Mouse (Mus musculus): ENCODE results near the gene Lgr6. TPM values are rescaled to one million over a fixed set of nuclear protein-coding genes. Genes with fewer than 3 reads are reported as not detected.

Lgr6 gene
- polyA plus RNA-seq, 1 experiment from 2014 or later: 1.8 TPM

DNA sequence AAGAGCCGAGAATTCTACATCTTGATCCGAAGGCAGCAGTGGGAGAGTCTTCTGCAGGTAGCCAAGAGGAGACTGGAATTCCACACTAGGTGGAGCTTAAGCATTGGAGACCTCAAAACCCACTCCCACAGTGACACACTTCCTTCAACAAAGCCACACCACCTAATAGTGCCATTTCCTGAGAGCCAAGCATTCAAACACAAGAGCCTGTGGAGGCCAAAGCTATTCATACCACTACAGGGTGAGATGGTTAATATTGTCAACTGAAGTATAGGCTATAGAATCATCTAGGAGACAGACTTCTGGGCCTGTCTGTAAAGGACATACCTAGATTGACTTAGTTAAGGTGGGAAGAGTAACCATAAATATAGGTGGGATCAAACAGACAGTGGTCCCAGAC lies 139.6 kb downstream of the Lgr6 start:
- H3K4me2 ChIP-seq (replicated peaks; ENCODE audit: low read depth, low read length): no peak overlapping the region
- peaks cover 7% of the 10 kb centered on the region; the same call in 1 of the 2 replicates for H3K4me1 ChIP-seq (ENCODE audit: control insufficient read depth, insufficient read depth, low read length)
- H3K27me3 ChIP-seq (ENCODE audit: control insufficient read depth, insufficient read depth, low read length): no peaks in the 10 kb centered on the region
- no peak overlapping the region for H3K27ac ChIP-seq (ENCODE audit: low read length)
- no peak overlapping the region for H3K9ac ChIP-seq (replicated peaks; ENCODE audit: low read depth, low read length)
- peaks cover 5% of the 10 kb centered on the region; the same call in 1 of the 2 replicates for H3K36me3 ChIP-seq (ENCODE audit: control insufficient read depth, insufficient read depth, low read length)
- no peak for ATAC-seq (ENCODE audit: insufficient number of reproducible peaks, insufficient read depth, low FRiP score, low read depth)
- no peaks in the 10 kb centered on the region for H3K9me3 ChIP-seq (ENCODE audit: control insufficient read depth, low read depth, low read length)
- WGBS: 93% methylated on average over 2 of the region's 2 CpGs
- no peak overlapping the region for H3K4me3 ChIP-seq (ENCODE audit: low read depth, low read length)

DNA sequence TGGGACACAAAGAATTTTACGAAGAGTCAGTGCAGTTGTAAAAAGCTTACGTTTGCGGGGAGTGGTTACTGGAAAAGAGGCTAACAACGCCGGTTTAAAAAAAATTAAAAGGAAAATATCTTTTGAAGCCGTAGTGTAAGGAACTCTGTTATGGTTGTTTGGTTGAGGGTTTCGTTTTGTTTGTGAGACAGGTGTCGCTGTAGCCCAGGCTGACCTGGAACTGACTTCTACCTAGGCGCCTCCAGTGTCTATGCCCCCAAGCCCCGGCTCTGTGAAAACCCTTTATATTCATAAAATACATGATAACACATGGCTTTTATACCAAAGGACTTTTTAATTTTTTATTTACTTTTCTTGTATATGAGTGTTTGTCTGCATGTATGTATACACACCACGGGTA lies 142.3 kb downstream of the Lgr6 start:
- H3K27ac ChIP-seq (ENCODE audit: low read length): no peak overlapping the region; the same call in 1 of the 2 replicates
- peak; percentile 33; the same call in 1 of the 2 replicates for ATAC-seq (ENCODE audit: insufficient number of reproducible peaks, insufficient read depth, low FRiP score, low read depth)
- WGBS: 2% methylated on average over 11 of the region's 11 CpGs
- peaks cover 7% of the 10 kb centered on the region; the same call in 1 of the 2 replicates for H3K4me1 ChIP-seq (ENCODE audit: control insufficient read depth, insufficient read depth, low read length)
- no peaks in the 10 kb centered on the region; the same call in 1 of the 2 replicates for H3K36me3 ChIP-seq (ENCODE audit: control insufficient read depth, insufficient read depth, low read length)
- peak overlapping the region; percentile 72 for H3K4me3 ChIP-seq (ENCODE audit: low read depth, low read length)
- H3K4me2 ChIP-seq (replicated peaks; ENCODE audit: low read depth, low read length): peak overlapping the region; percentile 74
- H3K27me3 ChIP-seq (ENCODE audit: control insufficient read depth, insufficient read depth, low read length): no peaks in the 10 kb centered on the region
- H3K9me3 ChIP-seq (ENCODE audit: control insufficient read depth, low read depth, low read length): no peaks in the 10 kb centered on the region
- peak overlapping the region; percentile 64 for H3K9ac ChIP-seq (replicated peaks; ENCODE audit: low read depth, low read length)

DNA sequence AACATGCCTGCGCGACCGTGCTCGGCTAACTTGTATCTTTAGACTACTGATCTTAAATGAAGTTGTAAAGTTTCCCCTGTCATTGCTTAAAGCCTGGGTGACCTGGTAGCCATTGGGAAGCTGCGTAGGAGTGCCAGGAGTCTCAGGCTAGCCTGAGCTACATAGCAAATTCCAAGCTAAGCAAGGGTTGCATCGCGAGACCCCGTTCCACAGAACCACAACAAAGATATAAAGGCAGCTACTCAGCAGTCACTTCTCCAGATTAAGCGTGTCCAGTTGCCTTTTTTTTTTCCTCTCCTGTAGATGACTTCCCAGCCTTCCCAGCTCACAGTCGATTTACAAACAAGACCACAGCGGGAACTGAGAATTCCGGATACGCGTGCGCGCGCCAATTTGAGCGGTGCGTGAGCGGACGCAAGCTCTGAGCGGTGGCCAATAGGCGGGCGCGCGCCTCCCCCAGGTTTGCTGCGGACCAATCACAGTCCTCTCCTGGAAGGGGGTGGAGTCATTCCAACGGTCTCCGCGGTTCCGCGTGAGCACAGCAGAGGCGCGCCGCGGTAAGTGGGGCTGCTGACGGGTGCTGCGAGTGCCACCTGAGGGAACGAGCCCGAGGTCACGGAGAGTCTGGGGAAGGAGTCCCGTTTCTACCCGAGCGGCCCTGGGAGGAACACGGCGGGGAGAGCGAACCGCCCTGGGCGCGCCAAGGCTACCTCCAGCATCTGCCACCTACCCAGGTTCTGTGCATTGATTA lies 142.8 kb downstream of the Lgr6 start, which contains the start of gene Ube2t:
Gene Ube2t, plus strand, starts transcription at position 513 of the 751 bp plus-strand sequence.
- Histone ChIP-seq H3K9ac (replicated peaks; ENCODE audit: low read depth, low read length) (peak within 1 kb of the TSS; percentile 64), H3K27me3 (ENCODE audit: control insufficient read depth, insufficient read depth, low read length) (no peaks in the 10 kb centered on the region), H3K9me3 (ENCODE audit: control insufficient read depth, low read depth, low read length) (no peaks in the 10 kb centered on the region), H3K27ac (ENCODE audit: low read length) (no peak within 1 kb of the TSS; the same call in 1 of the 2 replicates), H3K4me1 (ENCODE audit: control insufficient read depth, insufficient read depth, low read length) (peaks cover 7% of the 10 kb centered on the region; the same call in 1 of the 2 replicates), H3K4me2 (replicated peaks; ENCODE audit: low read depth, low read length) (peak within 1 kb of the TSS; percentile 74), H3K4me3 (ENCODE audit: low read depth, low read length) (peak within 1 kb of the TSS; percentile 72), H3K36me3 (ENCODE audit: control insufficient read depth, insufficient read depth, low read length) (no peaks in the 10 kb centered on the region)
- WGBS: 2% methylated on average over 50 of the region's 50 CpGs
- peak; percentile 99 for ATAC-seq (ENCODE audit: insufficient number of reproducible peaks, insufficient read depth, low FRiP score, low read depth)

DNA sequence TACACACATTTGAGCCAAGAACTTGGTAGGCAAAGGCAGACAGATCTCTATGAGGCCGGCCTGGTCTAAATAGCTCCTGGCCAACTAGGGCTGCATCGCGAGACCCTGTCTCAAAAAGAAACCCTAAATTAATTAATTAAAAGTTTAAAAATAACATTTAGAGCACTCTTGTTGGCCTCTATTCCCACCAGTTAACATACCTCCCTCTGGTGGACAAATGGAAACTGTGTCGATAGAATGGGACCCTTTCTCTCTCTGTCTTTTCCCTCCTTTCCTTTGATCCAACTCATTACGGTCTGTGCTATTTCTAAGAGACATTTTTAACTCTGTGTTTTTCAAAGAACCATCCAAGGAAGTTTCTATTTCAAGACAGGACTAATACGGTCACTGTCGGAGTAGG lies 144.4 kb downstream of the Lgr6 start:
- no peak for ATAC-seq (ENCODE audit: insufficient number of reproducible peaks, insufficient read depth, low FRiP score, low read depth)
- Histone ChIP-seq H3K36me3 (ENCODE audit: control insufficient read depth, insufficient read depth, low read length) (no peaks in the 10 kb centered on the region), H3K9me3 (ENCODE audit: control insufficient read depth, low read depth, low read length) (no peaks in the 10 kb centered on the region), H3K9ac (replicated peaks; ENCODE audit: low read depth, low read length) (no peak overlapping the region), H3K4me2 (replicated peaks; ENCODE audit: low read depth, low read length) (no peak overlapping the region), H3K27ac (ENCODE audit: low read length) (no peak overlapping the region), H3K4me3 (ENCODE audit: low read depth, low read length) (no peak overlapping the region), H3K4me1 (ENCODE audit: control insufficient read depth, insufficient read depth, low read length) (peaks cover 7% of the 10 kb centered on the region; the same call in 1 of the 2 replicates), H3K27me3 (ENCODE audit: control insufficient read depth, insufficient read depth, low read length) (no peaks in the 10 kb centered on the region)
- 60% methylated on average over 7 of the region's 7 CpGs for WGBS

DNA sequence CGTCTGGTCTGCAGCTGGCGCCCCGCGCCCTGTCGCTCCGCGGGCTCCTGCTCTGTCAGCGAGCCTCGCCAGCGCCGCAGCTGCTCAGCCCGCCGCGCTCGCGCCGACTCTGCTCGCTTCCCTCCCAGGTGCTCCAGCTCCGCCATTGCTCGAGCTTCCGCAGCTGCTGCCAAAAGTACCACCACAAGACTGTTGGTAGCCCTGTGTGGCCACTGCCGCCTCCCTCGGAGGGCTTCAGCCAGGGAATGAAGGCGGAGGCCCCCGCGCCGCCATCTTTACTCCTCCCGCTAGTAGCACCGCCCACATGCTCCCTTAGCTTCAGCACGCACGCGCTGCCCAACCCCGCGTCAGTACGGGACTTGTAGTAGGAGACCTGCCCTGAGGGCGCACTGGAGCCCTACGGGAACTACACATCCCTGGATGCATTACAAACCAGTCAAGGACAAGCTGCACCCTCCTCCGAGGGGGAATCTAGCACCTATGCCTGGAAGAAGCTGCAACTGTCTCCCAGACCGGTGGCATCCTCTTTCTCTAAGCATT lies 149.4 kb downstream of the Lgr6 start, which contains the start of gene Ppp1r12b:
Gene Ppp1r12b, minus strand, starts transcription at position 306 of the 540 bp plus-strand sequence.
- H3K4me2 ChIP-seq (replicated peaks; ENCODE audit: low read depth, low read length): peak within 1 kb of the TSS; percentile 85
- under 1% methylated on average over 39 of the region's 39 CpGs for WGBS

DNA sequence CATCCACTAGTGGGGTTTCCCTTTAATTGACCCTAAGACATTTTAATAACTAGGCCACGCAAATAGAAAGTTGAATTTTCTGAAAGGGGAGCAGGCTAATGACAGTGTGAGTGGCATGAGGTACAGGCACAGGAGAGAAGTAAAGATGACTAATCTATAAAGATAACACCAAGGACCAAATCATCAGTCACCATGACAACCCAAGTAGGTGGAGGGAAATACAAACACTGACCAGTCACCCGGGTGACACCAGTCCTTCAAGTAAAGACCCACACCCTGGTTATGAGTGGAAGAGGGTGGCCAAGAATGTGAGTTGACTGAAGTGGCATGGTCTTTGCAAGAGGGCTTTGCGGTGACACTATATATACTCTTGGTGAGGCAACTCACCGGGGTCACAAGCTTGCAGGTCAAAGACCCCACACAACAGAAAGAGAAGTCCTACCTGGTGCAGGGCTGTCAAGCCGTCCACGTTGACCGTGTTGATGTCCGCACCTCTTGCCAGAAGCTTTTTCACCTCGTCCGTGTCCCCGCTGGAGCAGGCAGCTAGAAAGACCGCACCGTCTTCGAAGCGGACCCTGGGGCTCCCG lies 149.9 kb downstream of the Lgr6 start:
- H3K4me3 ChIP-seq (ENCODE audit: low read depth, low read length): peak overlapping the region; percentile 87
- peak overlapping the region; percentile 85 for H3K4me2 ChIP-seq (replicated peaks; ENCODE audit: low read depth, low read length)
- peak overlapping the region; percentile 80 for H3K27ac ChIP-seq (ENCODE audit: low read length)
- H3K9ac ChIP-seq (replicated peaks; ENCODE audit: low read depth, low read length): peak overlapping the region; percentile 84
- no peaks in the 10 kb centered on the region for H3K36me3 ChIP-seq (ENCODE audit: control insufficient read depth, insufficient read depth, low read length)
- H3K4me1 ChIP-seq (ENCODE audit: control insufficient read depth, insufficient read depth, low read length): peaks cover 5% of the 10 kb centered on the region; the same call in 1 of the 2 replicates
- no peaks in the 10 kb centered on the region for H3K27me3 ChIP-seq (ENCODE audit: control insufficient read depth, insufficient read depth, low read length)
- ATAC-seq (ENCODE audit: insufficient number of reproducible peaks, insufficient read depth, low FRiP score, low read depth): peak; percentile 34; the same call in 1 of the 2 replicates
- H3K9me3 ChIP-seq (ENCODE audit: control insufficient read depth, low read depth, low read length): no peaks in the 10 kb centered on the region
- WGBS: 2% methylated on average over 16 of the region's 16 CpGs

More for the DNA sequence above, 149.4 kb downstream of the Lgr6 start, which contains the start of gene Ppp1r12b:
- Histone ChIP-seq H3K9ac (replicated peaks; ENCODE audit: low read depth, low read length) (peak within 1 kb of the TSS; percentile 84), H3K27ac (ENCODE audit: low read length) (peak within 1 kb of the TSS; percentile 80), H3K9me3 (ENCODE audit: control insufficient read depth, low read depth, low read length) (no peaks in the 10 kb centered on the region), H3K36me3 (ENCODE audit: control insufficient read depth, insufficient read depth, low read length) (no peaks in the 10 kb centered on the region), H3K27me3 (ENCODE audit: control insufficient read depth, insufficient read depth, low read length) (no peaks in the 10 kb centered on the region), H3K4me1 (ENCODE audit: control insufficient read depth, insufficient read depth, low read length) (peaks cover 5% of the 10 kb centered on the region; the same call in 1 of the 2 replicates), H3K4me3 (ENCODE audit: low read depth, low read length) (peak within 1 kb of the TSS; percentile 87)
- peak; percentile 98 for ATAC-seq (ENCODE audit: insufficient number of reproducible peaks, insufficient read depth, low FRiP score, low read depth)

DNA sequence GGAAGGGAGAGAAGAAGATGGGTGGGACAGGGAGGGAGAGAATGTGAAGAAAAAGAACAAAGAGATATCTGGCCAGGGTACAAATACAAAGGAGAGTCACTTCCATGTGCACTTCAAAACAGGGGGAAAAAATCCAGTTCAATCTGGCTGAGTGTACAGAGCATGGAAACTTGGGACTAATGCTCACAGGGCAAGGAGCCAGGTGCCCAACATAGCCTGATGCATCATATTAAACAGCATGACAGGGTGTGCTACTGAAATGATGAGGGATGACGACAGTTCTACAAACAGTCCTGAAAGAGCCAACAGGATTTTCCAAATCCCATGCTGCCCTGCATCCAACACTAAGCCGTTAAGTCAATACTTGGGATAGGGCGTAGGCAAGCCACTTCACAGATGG lies 155.1 kb downstream of the Lgr6 start:
- no peak overlapping the region for H3K27ac ChIP-seq (ENCODE audit: low read length)

DNA sequence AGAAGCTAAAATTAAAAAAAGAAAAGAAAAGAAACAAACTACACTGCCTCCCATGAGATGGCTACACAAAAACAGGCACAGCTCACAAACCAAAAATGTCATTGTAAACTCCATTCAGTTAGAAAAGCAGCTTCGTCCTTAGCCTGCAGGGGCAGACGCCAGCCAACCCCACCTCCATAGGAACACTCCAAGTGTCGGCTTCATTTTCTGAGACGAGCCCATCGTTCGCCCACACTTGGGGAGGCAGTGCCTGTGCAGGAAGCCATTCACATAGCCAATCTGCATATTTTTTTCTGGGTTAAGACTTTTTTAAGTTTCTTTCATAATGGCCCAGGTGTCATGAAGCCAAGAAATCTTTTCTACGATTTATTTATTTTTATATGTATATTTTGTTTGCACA lies 157.5 kb downstream of the Lgr6 start:
- H3K27ac ChIP-seq (ENCODE audit: low read length): no peak overlapping the region
- H3K9me3 ChIP-seq (ENCODE audit: control insufficient read depth, low read depth, low read length): no peaks in the 10 kb centered on the region
- no peaks in the 10 kb centered on the region; the same call in 1 of the 2 replicates for H3K36me3 ChIP-seq (ENCODE audit: control insufficient read depth, insufficient read depth, low read length)
- ATAC-seq (ENCODE audit: insufficient number of reproducible peaks, insufficient read depth, low FRiP score, low read depth): no peak
- H3K4me3 ChIP-seq (ENCODE audit: low read depth, low read length): no peak overlapping the region
- no peak overlapping the region for H3K4me2 ChIP-seq (replicated peaks; ENCODE audit: low read depth, low read length)
- no peaks in the 10 kb centered on the region for H3K27me3 ChIP-seq (ENCODE audit: control insufficient read depth, insufficient read depth, low read length)
- WGBS: 84% methylated on average over 7 of the region's 7 CpGs
- H3K9ac ChIP-seq (replicated peaks; ENCODE audit: low read depth, low read length): no peak overlapping the region
- H3K4me1 ChIP-seq (ENCODE audit: control insufficient read depth, insufficient read depth, low read length): no peaks in the 10 kb centered on the region

More for the DNA sequence above, 155.1 kb downstream of the Lgr6 start:
- Histone ChIP-seq H3K4me2 (replicated peaks; ENCODE audit: low read depth, low read length) (no peak overlapping the region), H3K9ac (replicated peaks; ENCODE audit: low read depth, low read length) (no peak overlapping the region), H3K36me3 (ENCODE audit: control insufficient read depth, insufficient read depth, low read length) (no peaks in the 10 kb centered on the region; the same call in 1 of the 2 replicates), H3K27me3 (ENCODE audit: control insufficient read depth, insufficient read depth, low read length) (no peaks in the 10 kb centered on the region), H3K4me3 (ENCODE audit: low read depth, low read length) (no peak overlapping the region), H3K9me3 (ENCODE audit: control insufficient read depth, low read depth, low read length) (no peaks in the 10 kb centered on the region), H3K4me1 (ENCODE audit: control insufficient read depth, insufficient read depth, low read length) (peaks cover 5% of the 10 kb centered on the region; the same call in 1 of the 2 replicates)
- ATAC-seq (ENCODE audit: insufficient number of reproducible peaks, insufficient read depth, low FRiP score, low read depth): no peak
- WGBS: 78% methylated on average over 3 of the region's 3 CpGs

Measured in stomach, embryonic 14.5 days (tissue).